Mouse (Mus musculus) G1E (cell line): Measurements from ENCODE around the gene Gm42957. TPM values are rescaled to one million over a fixed set of nuclear protein-coding genes. Genes with fewer than 3 reads are reported as not detected.
"Not testable (repeated sequence)": the region's sequence is repeated elsewhere in the genome, so short reads cannot be mapped to it uniquely, and the experiment has no call there.

ENCODE experiments used
- ATAC-seq: 2 replicates; pipeline ENCODE4 v1.8.0; 2016; ENCODE audit warnings: mild to moderate bottlenecking; ENCODE audit not compliant: insufficient number of reproducible peaks, poor library complexity, low FRiP score, severe bottlenecking; ENCODE audit errors: extremely low read depth
- DNase-seq: peaks from one replicate; pipeline ENCODE4 v3.0.0; 2012; ENCODE audit warnings: low spot score
- H3K27me3 ChIP-seq: 2 replicates; pipeline ENCODE4 v1.6.1; 2012; ENCODE audit warnings: mild to moderate bottlenecking, low read length, inconsistent platforms; ENCODE audit not compliant: insufficient read depth
- H3K36me3 ChIP-seq: replicated peaks from 2 replicates; pipeline ENCODE3; 2012; ENCODE audit warnings: mild to moderate bottlenecking, inconsistent platforms
- H3K4me1 ChIP-seq: 2 replicates; pipeline ENCODE4 v1.6.1; 2012; ENCODE audit warnings: low read depth, low read length, inconsistent platforms, mixed read lengths; ENCODE audit not compliant: insufficient read depth
- H3K4me3 ChIP-seq: 2 replicates; pipeline ENCODE4 v1.5.1; 2012; ENCODE audit warnings: low read depth, mild to moderate bottlenecking, inconsistent platforms, low read length, moderate library complexity, mixed read lengths
- H3K9me3 ChIP-seq: replicated peaks from 2 replicates; pipeline ENCODE4 v1.6.1; 2012; ENCODE audit warnings: inconsistent platforms
- CTCF ChIP-seq: IDR thresholded peaks from 2 replicates; pipeline ENCODE4 v1.5.1; 2012; ENCODE audit warnings: low read depth, low read length, inconsistent platforms, mixed read lengths
- GATA1 ChIP-seq: IDR thresholded peaks from 2 replicates; pipeline ENCODE4 v1.6.1; 2012; ENCODE audit warnings: borderline replicate concordance, low read length, inconsistent platforms, mixed read lengths
- GATA2 ChIP-seq: IDR thresholded peaks from 2 replicates; pipeline ENCODE4 v1.6.1; 2012; ENCODE audit warnings: low read depth, low read length, inconsistent platforms, borderline replicate concordance
- POLR2AphosphoS5 ChIP-seq: IDR thresholded peaks from 2 replicates; pipeline ENCODE4 v1.6.1; 2012; ENCODE audit warnings: low read depth, low read length, inconsistent platforms; ENCODE audit not compliant: insufficient replicate concordance
- TAL1 ChIP-seq: conservative IDR thresholded peaks from 2 replicates; pipeline ENCODE4 v1.6.1; 2012; ENCODE audit warnings: low read depth, low read length, inconsistent platforms, mixed read lengths
- polyA plus RNA-seq: library from polyadenylated mRNA; stranded (reverse); fragments of >175 nt; gene quantifications from 2 replicates; pipeline ENCODE4 v1.2.3, GENCODE M21; 2012
- total RNA-seq, 2 experiments: library from RNA; stranded (forward) in 1 of 2; stranded (reverse) in 1 of 2; fragments of 200-1000 nt in 1 of 2; fragments of >200 nt in 1 of 2; fragmentation: Nextera tagmentation in 1 of 2; gene quantifications; 2 replicates each; pipeline ENCODE4 v1.2.3; 2014 to 2017

The Gm42957 gene
- total and polyA plus RNA-seq, 3 experiments: 0.09 to 1.7 (median 0.11) TPM

DNA sequence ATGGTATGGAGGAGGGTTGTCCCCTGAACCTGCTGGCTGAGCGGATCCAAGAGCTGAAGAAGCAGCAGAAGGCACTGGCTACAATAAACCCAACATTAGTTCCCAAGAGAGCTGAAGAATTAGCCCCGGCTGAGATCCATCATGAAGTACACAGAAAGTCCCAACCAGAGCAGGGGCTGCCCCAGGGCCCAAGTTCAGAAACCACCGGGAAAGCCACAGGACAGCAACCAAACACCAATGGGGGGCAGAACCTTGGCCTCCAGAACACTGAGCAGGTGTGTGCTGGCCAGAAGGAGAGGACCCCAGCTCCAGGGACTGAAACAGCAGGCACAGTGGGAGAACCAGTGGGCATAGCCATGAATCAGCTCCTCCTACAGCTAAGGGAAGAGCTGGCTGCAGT is 48.2 kb downstream of the Gm42957 start:
- H3K4me1 ChIP-seq: peaks cover 10% of the 10 kb centered on the region; the same call in 1 of the 2 replicates

DNA sequence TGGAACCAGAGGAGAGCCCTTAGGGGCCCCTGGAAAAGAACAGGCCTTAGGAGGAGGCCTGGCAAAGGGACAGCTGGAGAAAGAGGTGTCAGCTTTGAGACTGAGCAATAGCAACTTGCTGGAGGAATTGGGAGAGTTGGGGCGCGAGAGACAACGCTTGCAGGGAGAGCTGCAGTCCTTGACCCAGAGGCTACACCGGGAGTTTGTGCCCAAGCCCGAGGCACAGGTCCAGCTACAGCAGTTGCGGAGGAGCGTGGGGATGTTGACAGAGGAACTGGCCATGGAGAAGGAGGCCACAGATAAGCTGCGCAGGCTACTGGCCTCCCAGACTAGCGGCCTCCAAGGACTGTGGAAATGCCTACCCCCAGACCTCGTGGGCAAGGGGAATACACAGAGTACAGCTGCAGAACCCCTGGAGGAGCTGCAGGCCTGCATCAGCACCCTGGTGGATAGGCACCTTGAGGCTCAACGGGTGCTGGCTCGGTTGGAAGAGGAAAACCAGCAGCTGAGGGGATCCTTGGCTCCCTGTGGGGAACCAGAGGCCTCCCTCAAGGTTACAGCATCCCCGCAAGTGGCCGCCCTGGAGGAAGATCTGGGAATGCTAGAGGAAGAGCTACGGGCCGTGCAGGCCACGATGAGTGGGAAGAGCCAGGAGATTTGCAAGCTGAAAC is 49.0 kb downstream of the Gm42957 start:
- DNase-seq (no peak), ATAC-seq (no peak)
- TF ChIP-seq CTCF (no peak), POLR2AphosphoS5 (no peak), GATA2 (no peak), TAL1 (no peak), GATA1 (no peak)
- Histone ChIP-seq H3K36me3 (no peaks in the 10 kb centered on the region), H3K9me3 (no peaks in the 10 kb centered on the region), H3K4me1 (peaks cover 8% of the 10 kb centered on the region; the same call in 1 of the 2 replicates), H3K27me3 (peaks cover 32% of the 10 kb centered on the region), H3K4me3 (no peak overlapping the region)

More for the DNA sequence above, 48.2 kb downstream of the Gm42957 start:
- Histone ChIP-seq H3K4me3 (no peak overlapping the region), H3K36me3 (no peaks in the 10 kb centered on the region), H3K27me3 (peaks cover 33% of the 10 kb centered on the region), H3K9me3 (no peaks in the 10 kb centered on the region)
- DNase-seq (no peak), ATAC-seq (no peak)
- TF ChIP-seq CTCF (no peak), POLR2AphosphoS5 (no peak), GATA2 (no peak), GATA1 (no peak), TAL1 (no peak)

DNA sequence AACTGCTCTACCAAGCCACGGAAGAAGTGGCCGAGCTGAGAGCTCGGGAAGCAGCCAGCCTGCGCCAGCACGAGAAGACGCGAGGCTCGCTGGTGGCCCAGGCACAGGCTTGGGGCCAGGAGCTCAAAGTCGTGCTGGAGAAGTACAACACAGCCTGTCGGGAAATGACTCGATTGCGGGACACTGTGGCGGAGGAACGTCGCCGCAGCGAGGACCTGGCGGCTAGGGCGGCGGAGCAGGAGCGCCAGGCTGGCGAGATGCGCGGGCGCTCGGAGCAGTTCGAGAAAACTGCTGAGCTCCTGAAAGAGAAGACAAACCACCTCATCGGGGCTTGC is 49.5 kb downstream of the Gm42957 start:
- Histone ChIP-seq H3K9me3 (no peaks in the 10 kb centered on the region), H3K36me3 (no peaks in the 10 kb centered on the region), H3K4me3 (no peak overlapping the region), H3K27me3 (peaks cover 34% of the 10 kb centered on the region), H3K4me1 (peaks cover 3% of the 10 kb centered on the region; the same call in 1 of the 2 replicates)
- TF ChIP-seq POLR2AphosphoS5 (no peak), GATA2 (no peak), TAL1 (no peak), CTCF (no peak), GATA1 (no peak)
- DNase-seq (no peak), ATAC-seq (no peak)

DNA sequence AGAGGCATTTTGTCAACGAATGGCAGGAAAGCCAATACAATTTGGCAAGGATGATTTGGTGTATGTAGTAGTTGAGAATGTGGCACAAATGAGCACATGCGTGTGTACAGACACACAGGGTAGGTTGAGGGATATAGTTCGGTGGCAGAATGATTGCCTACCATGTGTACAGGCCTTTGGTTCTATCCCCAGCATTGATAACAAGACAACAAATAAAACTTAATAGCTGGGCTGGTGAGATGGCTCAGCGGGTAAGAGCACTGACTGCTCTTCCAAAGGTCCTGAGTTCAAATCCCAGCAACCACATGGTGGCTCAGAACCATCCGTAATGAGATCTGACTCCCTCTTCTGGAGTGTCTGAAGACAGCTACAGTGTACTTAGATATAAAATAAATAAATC is 50.8 kb downstream of the Gm42957 start:
- not testable (repeated sequence) for H3K4me3 ChIP-seq, H3K4me1 ChIP-seq, H3K36me3 ChIP-seq, ATAC-seq, H3K9me3 ChIP-seq, DNase-seq
- H3K27me3 ChIP-seq: peaks cover 29% of the 10 kb centered on the region

DNA sequence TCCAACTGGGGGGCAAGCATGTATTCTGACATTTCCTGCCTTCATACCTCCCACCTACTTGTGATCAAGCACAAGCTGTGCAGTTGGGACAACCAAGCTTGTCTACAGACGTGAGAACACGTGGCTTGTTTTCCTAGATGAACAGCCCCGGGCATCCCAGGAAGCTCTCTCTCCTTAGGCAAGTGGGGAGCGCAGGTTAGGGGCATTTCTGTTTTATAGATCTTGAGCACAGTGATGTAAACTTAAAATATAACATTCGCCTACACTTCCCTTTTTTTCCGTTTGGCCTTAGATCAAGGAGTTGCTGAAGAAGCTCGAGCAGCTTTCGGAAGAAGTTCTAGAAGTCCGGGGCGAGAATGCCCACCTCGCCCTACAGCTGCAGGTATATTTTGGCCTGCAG is 53.6 kb downstream of the Gm42957 start:
- Histone ChIP-seq H3K36me3 (no peaks in the 10 kb centered on the region), H3K9me3 (no peaks in the 10 kb centered on the region), H3K4me3 (no peak overlapping the region), H3K4me1 (no peaks in the 10 kb centered on the region), H3K27me3 (peaks cover 24% of the 10 kb centered on the region)
- TF ChIP-seq TAL1 (no peak), GATA2 (no peak), GATA1 (no peak), POLR2AphosphoS5 (no peak), CTCF (no peak)
- no peak for ATAC-seq
- no peak for DNase-seq

DNA sequence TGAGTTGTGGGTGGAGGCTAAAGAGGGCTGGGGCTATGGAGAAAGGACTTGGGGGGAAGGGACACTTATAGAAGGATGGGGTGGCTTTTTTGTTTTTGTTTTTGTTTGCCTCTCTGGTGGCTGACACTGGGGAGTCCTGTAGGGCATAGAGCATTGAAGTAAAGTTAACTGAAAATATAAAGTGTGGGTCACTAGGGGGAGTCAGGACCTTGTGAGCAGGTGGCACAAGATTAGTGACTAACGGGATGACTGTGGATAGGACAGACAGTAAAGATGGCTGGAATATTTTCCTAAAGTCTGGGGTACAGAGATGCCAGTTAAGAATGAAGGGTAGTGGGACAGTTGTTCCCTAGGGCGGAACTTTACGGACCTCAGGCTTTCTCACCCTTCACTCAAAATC is 55.0 kb downstream of the Gm42957 start:
- H3K36me3 ChIP-seq: no peaks in the 10 kb centered on the region
- ATAC-seq (no peak), DNase-seq (no peak)
- H3K4me3 ChIP-seq: no peak overlapping the region
- no peaks in the 10 kb centered on the region for H3K4me1 ChIP-seq
- peaks cover 14% of the 10 kb centered on the region for H3K27me3 ChIP-seq
- H3K9me3 ChIP-seq: no peaks in the 10 kb centered on the region
- TF ChIP-seq POLR2AphosphoS5: no peak
- TF ChIP-seq GATA2: no peak
- TF ChIP-seq CTCF: no peak

DNA sequence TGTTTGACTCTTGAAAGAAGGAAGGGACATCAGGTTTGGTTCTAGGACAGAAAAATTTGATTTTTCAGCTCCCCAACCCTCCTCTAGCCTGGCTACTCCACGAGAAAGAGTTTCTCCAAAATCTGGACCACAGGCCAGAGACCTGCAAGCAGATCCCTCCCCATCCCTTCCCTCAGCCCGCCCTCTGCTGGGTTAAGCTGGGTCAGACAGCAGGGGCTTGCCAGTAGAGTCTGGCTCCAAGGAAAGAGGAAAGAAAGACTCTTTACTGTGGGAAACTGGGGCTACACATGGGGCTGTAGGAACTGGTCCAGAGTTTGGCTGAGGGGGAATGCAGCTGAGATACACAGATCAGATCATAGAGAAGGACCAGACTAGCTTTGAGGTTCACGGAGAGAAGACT is 57.2 kb downstream of the Gm42957 start:
- DNase-seq: no peak
- ATAC-seq: no peak
- TF ChIP-seq POLR2AphosphoS5 (no peak), GATA1 (no peak), TAL1 (no peak), CTCF (no peak), GATA2 (no peak)

More for the DNA sequence above, 57.2 kb downstream of the Gm42957 start:
- H3K36me3 ChIP-seq: no peaks in the 10 kb centered on the region
- no peak overlapping the region for H3K4me3 ChIP-seq
- H3K4me1 ChIP-seq: peaks cover 13% of the 10 kb centered on the region
- H3K27me3 ChIP-seq: peaks cover 14% of the 10 kb centered on the region
- H3K9me3 ChIP-seq: no peaks in the 10 kb centered on the region
